Mouse (Mus musculus) liver, embryonic 18 days (tissue): ENCODE measurements around the gene Olfr1497. TPM values are rescaled to one million over a fixed set of nuclear protein-coding genes. Genes with fewer than 3 reads are reported as not detected.

Experiments
- polyA plus RNA-seq: library from polyadenylated mRNA; depleted of rRNA; stranded (reverse); fragments of >200 nt; gene quantifications from 2 replicates; pipeline ENCODE4 v1.2.3, GENCODE M21; 2012; rRNA removed

The Olfr1497 gene
- not detected in 2 replicates for polyA plus RNA-seq

GRCm38 (mm10) chr19:13798102-13798501 is at the start of gene Olfr1497:
Gene Olfr1497, minus strand, starts transcription at chr19:13798202.

GRCm38 (mm10) chr19:13830388-13830787 is 32.4 kb upstream of the Olfr1497 start, which contains the start of gene Olfr1500:
Gene Olfr1500, minus strand, starts transcription at chr19:13830488.

GRCm38 (mm10) chr19:13819347-13819746 is 21.3 kb upstream of the Olfr1497 start, which contains the start of gene Olfr1499:
Gene Olfr1499, minus strand, starts transcription at chr19:13819447.

DNA sequence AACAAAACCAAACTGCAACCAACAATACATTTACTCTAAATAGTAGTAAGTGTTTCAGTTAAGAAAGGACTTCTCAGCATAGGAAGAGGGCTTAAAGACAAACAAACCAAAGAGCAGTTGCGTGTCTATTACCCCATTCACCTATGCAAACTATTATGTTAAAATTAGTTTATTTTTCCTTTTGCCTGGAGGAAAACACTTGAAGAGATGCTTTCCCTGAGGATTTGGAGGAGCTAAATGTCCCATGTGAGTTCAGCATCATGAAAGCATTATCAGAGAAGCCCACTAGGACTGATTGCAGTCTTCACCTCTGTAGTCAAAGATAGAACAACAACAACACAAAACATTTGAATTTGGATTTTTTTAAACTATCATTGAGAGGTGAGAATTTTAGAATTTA is 20.4 kb downstream of the Olfr1497 start, which contains the start of gene Olfr1496:
Gene Olfr1496, plus strand, starts transcription at position 301 of the 400 bp plus-strand sequence.

DNA sequence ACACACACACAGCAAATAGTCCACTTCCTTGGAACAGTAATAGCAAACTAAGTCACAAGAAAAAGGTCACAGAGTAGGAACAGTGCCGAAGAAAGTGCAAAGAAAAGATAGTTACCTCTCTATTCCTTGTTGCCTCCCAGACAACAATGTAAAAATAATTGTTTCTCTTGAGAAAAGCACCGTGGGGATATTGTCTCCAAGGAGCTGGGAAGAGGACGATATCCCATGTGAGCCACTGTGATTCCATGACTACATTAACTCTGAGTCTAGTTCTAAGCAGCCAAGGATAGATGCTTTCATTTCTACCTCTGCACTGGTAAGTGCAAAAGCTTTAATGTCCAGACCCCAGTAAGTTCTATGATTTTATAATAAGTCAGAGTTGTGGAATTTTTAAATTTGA is 33.7 kb downstream of the Olfr1497 start, which contains the start of gene Olfr1495:
Gene Olfr1495, plus strand, starts transcription at position 301 of the 400 bp plus-strand sequence.

Other genes starting within 250 kb of the Olfr1497 start
- gene Olfr1484, start 214.7 kb downstream of the Olfr1497 start, polyA plus RNA-seq = not detected in 2 replicates
- not detected in 2 replicates for gene Olfr1487, start 180.8 kb downstream of the Olfr1497 start, polyA plus RNA-seq
- gene Olfr1489, start 166.6 kb downstream of the Olfr1497 start, polyA plus RNA-seq = not detected in 2 replicates
- gene Olfr1490, start 147.1 kb downstream of the Olfr1497 start, polyA plus RNA-seq = not detected in 2 replicates
- not detected in 2 replicates for gene Olfr1491, start 100.9 kb downstream of the Olfr1497 start, polyA plus RNA-seq
- not detected in 2 replicates for gene Olfr1493-ps1, start 74.9 kb downstream of the Olfr1497 start, polyA plus RNA-seq
- not detected in 2 replicates for gene Olfr1494, start 58.5 kb downstream of the Olfr1497 start, polyA plus RNA-seq
- not detected in 2 replicates for gene Olfr1495, start 33.6 kb downstream of the Olfr1497 start, polyA plus RNA-seq
- not detected in 2 replicates for gene Olfr1496, start 20.3 kb downstream of the Olfr1497 start, polyA plus RNA-seq
- not detected in 2 replicates for gene Olfr1499, start 21.2 kb upstream of the Olfr1497 start, polyA plus RNA-seq
- not detected in 2 replicates for gene Olfr1500, start 32.3 kb upstream of the Olfr1497 start, polyA plus RNA-seq
- gene Olfr1501, start 52.5 kb upstream of the Olfr1497 start, polyA plus RNA-seq = not detected in 2 replicates
- not detected in 2 replicates for gene Olfr1502, start 63.6 kb upstream of the Olfr1497 start, polyA plus RNA-seq
- gene Olfr1504, start 99.7 kb upstream of the Olfr1497 start, polyA plus RNA-seq = not detected in 2 replicates
- gene Olfr1505, start 115.3 kb upstream of the Olfr1497 start, polyA plus RNA-seq = not detected in 2 replicates